Mouse (Mus musculus) kidney, adult 2 months (tissue): ENCODE data around the gene Epor.

Experiments
- CTCF ChIP-seq: fragments of 200-500 bp; conservative IDR thresholded peaks from 2 replicates; pipeline ENCODE4 v1.5.1; 2011; ENCODE audit warnings: low read depth, mild to moderate bottlenecking, control low read depth, low read length, moderate library complexity, mixed read lengths; ENCODE audit not compliant: insufficient read depth, insufficient read length
- POLR2A ChIP-seq: fragments of 200-500 bp; IDR thresholded peaks from one replicate; pipeline ENCODE4 v1.6.1; 2011; ENCODE audit warnings: low read depth, low read length, control low read depth

- TF ChIP-seq CTCF (no peak), POLR2A (no peak)
Observed at GRCm38 (mm10) chr9:22012731-22013130, 49.4 kb upstream of the Epor start.
